Mouse (Mus musculus): ENCODE data around the gene Slc35e4. TPM values are rescaled to one million over a fixed set of nuclear protein-coding genes. Genes with fewer than 3 reads are reported as not detected.
A peak's percentile ranks its signal among the peaks of the same experiment; 100 is the strongest.

Gene Slc35e4
- total and polyA plus RNA-seq, 2 experiments from 2014 or later = 3.2 to 9.8 TPM

DNA sequence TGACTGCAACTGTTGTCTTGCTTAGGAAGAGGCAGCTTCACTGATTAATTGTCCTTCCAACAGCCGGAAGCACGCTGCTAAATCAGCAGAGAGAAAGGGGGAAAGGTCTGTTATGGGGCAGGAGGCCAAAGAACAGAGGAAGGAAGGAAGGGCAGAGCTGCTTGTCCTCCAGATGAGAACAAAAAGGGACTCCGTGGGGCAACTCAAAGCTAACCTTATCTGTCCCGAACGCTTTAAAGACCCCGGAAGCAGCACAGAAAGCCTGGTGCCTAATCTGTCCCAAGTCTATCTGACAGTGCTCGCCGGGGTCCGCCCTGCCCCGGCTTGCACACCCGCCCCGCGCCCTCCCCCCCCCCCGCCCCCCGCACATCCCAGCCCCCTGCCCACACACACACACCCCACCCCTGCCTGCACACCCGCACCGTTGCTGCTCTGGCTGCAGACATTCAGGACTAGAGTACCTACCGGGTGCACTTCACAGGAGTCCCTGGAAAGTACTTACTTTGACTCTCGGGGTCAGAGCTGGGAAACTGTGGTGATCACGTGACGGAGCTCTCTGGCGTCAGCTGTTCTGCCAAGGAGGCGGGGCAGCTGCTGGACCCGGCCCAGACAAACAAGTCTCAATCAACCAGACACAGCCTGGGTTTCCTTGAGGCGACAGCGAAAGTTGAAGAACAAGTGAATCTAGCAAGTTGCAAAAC, 17.2 kb upstream of the Slc35e4 start, which contains the start of gene Tcn2:
TSS of gene Tcn2 (minus strand) at position 649 of the 701 bp plus-strand sequence.
- Histone ChIP-seq H3K27ac (ENCODE audit: low read depth) (peak within 1 kb of the TSS; percentile 37; the same call in 1 of the 2 replicates), H3K4me2 (ENCODE audit: low read depth, low read length) (peak within 1 kb of the TSS; percentile 82), H3K9ac (replicated peaks; ENCODE audit: low read depth, low read length) (peak within 1 kb of the TSS; percentile 65), H3K27me3 (ENCODE audit: control insufficient read depth, insufficient read depth, low read length) (no peaks in the 10 kb centered on the region), H3K9me3 (replicated peaks; ENCODE audit: control insufficient read depth, low read length) (no peaks in the 10 kb centered on the region), H3K36me3 (replicated peaks; ENCODE audit: control insufficient read depth, insufficient read depth, low read length) (peaks cover 12% of the 10 kb centered on the region), H3K4me3 (ENCODE audit: low read depth, low read length) (peak within 1 kb of the TSS; percentile 59), H3K4me1 (ENCODE audit: control insufficient read depth, insufficient read depth) (peaks cover 6% of the 10 kb centered on the region; the same call in 1 of the 2 replicates)
- under 1% methylated on average over 19 of the region's 26 CpGs for WGBS
- DNase-seq (ENCODE audit: low spot score) = peak; percentile 92
- TF ChIP-seq CTCF (IDR thresholded peaks at IDR 0.05; ENCODE audit: low read depth) (no peak), EP300 (IDR thresholded peaks at IDR 0.05; ENCODE audit: low read depth) (no peak)
- peak; percentile 88 for ATAC-seq (ENCODE audit: insufficient read depth, low read depth)

- H3K36me3 ChIP-seq (replicated peaks; ENCODE audit: control insufficient read depth, insufficient read depth, low read length) = peaks cover 20% of the 10 kb centered on the region
- DNase-seq (ENCODE audit: low spot score) (no peak), ATAC-seq (ENCODE audit: insufficient read depth, low read depth) (no peak)
- TF ChIP-seq EP300 (IDR thresholded peaks at IDR 0.05; ENCODE audit: low read depth) = no peak
- no peak for TF ChIP-seq CTCF (IDR thresholded peaks at IDR 0.05; ENCODE audit: low read depth)
- H3K4me3 ChIP-seq (ENCODE audit: low read depth, low read length) = peak overlapping the region; percentile 59
- H3K27me3 ChIP-seq (ENCODE audit: control insufficient read depth, insufficient read depth, low read length) = no peaks in the 10 kb centered on the region
- H3K9me3 ChIP-seq (replicated peaks; ENCODE audit: control insufficient read depth, low read length) = no peaks in the 10 kb centered on the region
- peak overlapping the region; percentile 65; the same call in 1 of the 2 replicates for H3K9ac ChIP-seq (replicated peaks; ENCODE audit: low read depth, low read length)
- no peak overlapping the region for H3K27ac ChIP-seq (ENCODE audit: low read depth)
- peaks cover 6% of the 10 kb centered on the region; the same call in 1 of the 2 replicates for H3K4me1 ChIP-seq (ENCODE audit: control insufficient read depth, insufficient read depth)
- H3K4me2 ChIP-seq (ENCODE audit: low read depth, low read length) = peak overlapping the region; percentile 82
- 42% methylated on average over 6 of the region's 6 CpGs for WGBS
Observed at GRCm38 (mm10) chr11:3930931-3931330, 16.5 kb upstream of the Slc35e4 start.

DNA sequence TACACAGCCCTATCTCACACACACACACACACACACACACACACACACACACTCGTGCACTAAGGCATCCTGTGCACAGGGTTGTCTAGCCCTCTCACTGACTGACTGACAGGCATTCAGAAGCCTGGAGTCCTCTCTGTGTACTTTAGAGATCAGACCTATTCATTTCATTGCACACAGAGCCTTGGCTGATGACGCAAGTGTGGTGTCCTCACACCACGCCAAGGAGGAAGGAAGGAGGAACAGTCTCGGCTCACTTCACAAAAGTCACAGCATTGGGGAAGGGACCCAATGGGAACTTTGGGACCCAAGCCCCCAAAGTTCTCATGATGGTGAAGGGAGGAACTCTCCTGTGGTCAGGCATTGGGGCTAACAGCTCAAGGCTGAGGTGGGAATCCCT, 15.6 kb upstream of the Slc35e4 start:
- Histone ChIP-seq H3K4me3 (ENCODE audit: low read depth, low read length) (no peak overlapping the region), H3K9ac (replicated peaks; ENCODE audit: low read depth, low read length) (no peak overlapping the region), H3K4me2 (ENCODE audit: low read depth, low read length) (no peak overlapping the region), H3K27me3 (ENCODE audit: control insufficient read depth, insufficient read depth, low read length) (no peaks in the 10 kb centered on the region), H3K36me3 (replicated peaks; ENCODE audit: control insufficient read depth, insufficient read depth, low read length) (peaks cover 29% of the 10 kb centered on the region), H3K4me1 (ENCODE audit: control insufficient read depth, insufficient read depth) (peaks cover 6% of the 10 kb centered on the region; the same call in 1 of the 2 replicates), H3K9me3 (replicated peaks; ENCODE audit: control insufficient read depth, low read length) (no peaks in the 10 kb centered on the region), H3K27ac (ENCODE audit: low read depth) (no peak overlapping the region)
- DNase-seq (ENCODE audit: low spot score) = no peak
- TF ChIP-seq EP300 (IDR thresholded peaks at IDR 0.05; ENCODE audit: low read depth) (no peak), CTCF (IDR thresholded peaks at IDR 0.05; ENCODE audit: low read depth) (no peak)
- ATAC-seq (ENCODE audit: insufficient read depth, low read depth) = no peak
- WGBS = 66% methylated on average over 4 of the region's 4 CpGs

- WGBS = 92% methylated on average over 10 of the region's 10 CpGs
- Histone ChIP-seq H3K4me1 (ENCODE audit: control insufficient read depth, insufficient read depth) (peaks cover under 1% of the 10 kb centered on the region; the same call in 1 of the 2 replicates), H3K36me3 (replicated peaks; ENCODE audit: control insufficient read depth, insufficient read depth, low read length) (peaks cover 61% of the 10 kb centered on the region), H3K9ac (replicated peaks; ENCODE audit: low read depth, low read length) (no peak overlapping the region), H3K27me3 (ENCODE audit: control insufficient read depth, insufficient read depth, low read length) (no peaks in the 10 kb centered on the region), H3K4me3 (ENCODE audit: low read depth, low read length) (no peak overlapping the region), H3K27ac (ENCODE audit: low read depth) (no peak overlapping the region), H3K4me2 (ENCODE audit: low read depth, low read length) (no peak overlapping the region), H3K9me3 (replicated peaks; ENCODE audit: control insufficient read depth, low read length) (no peaks in the 10 kb centered on the region)
- TF ChIP-seq CTCF (IDR thresholded peaks at IDR 0.05; ENCODE audit: low read depth) = no peak
- no peak for TF ChIP-seq EP300 (IDR thresholded peaks at IDR 0.05; ENCODE audit: low read depth)
- ATAC-seq (ENCODE audit: insufficient read depth, low read depth) (no peak), DNase-seq (ENCODE audit: low spot score) (no peak)
Observed at GRCm38 (mm10) chr11:3925916-3926315, 11.5 kb upstream of the Slc35e4 start.

DNA sequence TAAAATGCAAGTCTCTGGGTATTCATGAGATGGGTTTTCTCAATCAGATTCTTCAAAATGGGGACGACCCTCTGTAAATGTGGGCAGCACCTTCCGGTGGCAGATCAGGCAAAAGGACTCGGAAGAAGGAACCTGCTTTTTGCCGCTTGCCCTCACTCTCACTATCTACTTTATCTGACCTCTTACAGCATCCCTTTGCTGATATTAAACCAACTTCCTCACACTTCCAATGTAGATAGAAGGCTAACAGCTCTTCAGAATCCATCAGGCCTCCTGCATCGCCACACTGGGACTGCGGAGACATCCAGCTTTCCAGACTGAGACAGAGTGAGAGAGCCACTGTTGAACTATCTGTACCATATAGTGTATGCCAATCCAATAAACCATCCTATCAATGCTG, 8.3 kb upstream of the Slc35e4 start:
- Histone ChIP-seq H3K9me3 (replicated peaks; ENCODE audit: control insufficient read depth, low read length) (no peaks in the 10 kb centered on the region), H3K4me2 (ENCODE audit: low read depth, low read length) (no peak overlapping the region), H3K27ac (ENCODE audit: low read depth) (no peak overlapping the region), H3K4me1 (ENCODE audit: control insufficient read depth, insufficient read depth) (no peaks in the 10 kb centered on the region), H3K4me3 (ENCODE audit: low read depth, low read length) (no peak overlapping the region), H3K9ac (replicated peaks; ENCODE audit: low read depth, low read length) (no peak overlapping the region), H3K36me3 (replicated peaks; ENCODE audit: control insufficient read depth, insufficient read depth, low read length) (peaks cover 63% of the 10 kb centered on the region), H3K27me3 (ENCODE audit: control insufficient read depth, insufficient read depth, low read length) (no peaks in the 10 kb centered on the region)
- 90% methylated on average over 6 of the region's 6 CpGs for WGBS
- TF ChIP-seq CTCF (IDR thresholded peaks at IDR 0.05; ENCODE audit: low read depth) = no peak
- no peak for TF ChIP-seq EP300 (IDR thresholded peaks at IDR 0.05; ENCODE audit: low read depth)
- DNase-seq (ENCODE audit: low spot score) (no peak), ATAC-seq (ENCODE audit: insufficient read depth, low read depth) (no peak)

All from heart, postnatal 0 days (tissue).